Mouse (Mus musculus) heart, embryonic 12.5 days (tissue): ENCODE measurements around the gene Fchsd2. TPM values are rescaled to one million over a fixed set of nuclear protein-coding genes. Genes with fewer than 3 reads are reported as not detected.

Experiments
- ATAC-seq: fragments of 200-750 bp; cut with Nextera tagmentation; 2 replicates; pipeline ENCODE4 v1.8.0; 2017; ENCODE audit warnings: moderate TSS enrichment, moderate library complexity; ENCODE audit not compliant: insufficient number of reproducible peaks, low FRiP score
- H3K27ac ChIP-seq: fragments of 300-500 bp; sonication (generic); 2 replicates; pipeline ENCODE4 v1.5.1; 2016; ENCODE audit warnings: mild to moderate bottlenecking, moderate library complexity; ENCODE audit not compliant: poor library complexity, severe bottlenecking
- H3K27me3 ChIP-seq: fragments of 300-500 bp; sonication (generic); replicated peaks from 2 replicates; pipeline ENCODE4 v1.6.1; 2016; ENCODE audit warnings: mild to moderate bottlenecking, moderate library complexity
- H3K36me3 ChIP-seq: fragments of 300-500 bp; sonication (generic); 2 replicates; pipeline ENCODE4 v1.6.1; 2016; ENCODE audit warnings: mild to moderate bottlenecking, moderate library complexity
- H3K4me1 ChIP-seq: fragments of 300-500 bp; sonication (generic); replicated peaks from 2 replicates; pipeline ENCODE4 v1.6.1; 2016; ENCODE audit warnings: mild to moderate bottlenecking
- H3K4me2 ChIP-seq: fragments of 300-500 bp; sonication (generic); 2 replicates; pipeline ENCODE4 v1.6.1; 2016; ENCODE audit warnings: mild to moderate bottlenecking, moderate library complexity
- H3K4me3 ChIP-seq: fragments of 300-500 bp; sonication (generic); 2 replicates; pipeline ENCODE4 v1.5.1; 2016; ENCODE audit warnings: mild to moderate bottlenecking
- H3K9ac ChIP-seq: fragments of 300-500 bp; sonication (generic); 2 replicates; pipeline ENCODE4 v1.6.1; 2016; ENCODE audit warnings: mild to moderate bottlenecking, moderate library complexity
- H3K9me3 ChIP-seq: fragments of 300-500 bp; sonication (generic); replicated peaks from 2 replicates; pipeline ENCODE4 v1.6.1; 2016; ENCODE audit warnings: mild to moderate bottlenecking, moderate library complexity
- WGBS: fragments of 180-500 bp; shearing (Covaris S2); methylation state at CpG from one replicate; pipeline ENCODE4 v1.1.7; 2016; 5-methylcytosine and 5-hydroxymethylcytosine counted together
- polyA plus RNA-seq: library from polyadenylated mRNA; unstranded; fragments of >200 nt; fragmentation: Nextera tagmentation; extraction: Ambion mirVana; gene quantifications from 2 replicates; pipeline ENCODE4 v1.2.1, GENCODE M21; 2016

Fchsd2 gene
- polyA plus RNA-seq, 1 experiment from 2014 or later: 18.7 TPM

- H3K36me3 ChIP-seq: no peaks in the 10 kb centered on the region
- H3K4me3 ChIP-seq: no peak overlapping the region
- 60% methylated on average over 3 of the region's 3 CpGs for WGBS
- H3K9ac ChIP-seq: no peak overlapping the region
- no peaks in the 10 kb centered on the region for H3K27me3 ChIP-seq
- no peaks in the 10 kb centered on the region for H3K9me3 ChIP-seq
- no peak overlapping the region for H3K27ac ChIP-seq
- H3K4me2 ChIP-seq: no peak overlapping the region
- H3K4me1 ChIP-seq: peaks cover 8% of the 10 kb centered on the region
- no peak for ATAC-seq
These were observed 7.3 kb downstream of the Fchsd2 start for GRCm38 (mm10) chr7:101099981-101100380.

- Histone ChIP-seq H3K9ac (no peak overlapping the region), H3K4me3 (no peak overlapping the region), H3K4me1 (no peaks in the 10 kb centered on the region; the same call in 1 of the 2 replicates), H3K36me3 (no peaks in the 10 kb centered on the region), H3K27ac (no peak overlapping the region), H3K27me3 (no peaks in the 10 kb centered on the region), H3K9me3 (no peaks in the 10 kb centered on the region), H3K4me2 (no peak overlapping the region)
- 66% methylated on average over 10 of the region's 10 CpGs for WGBS
- no peak; the same call in 1 of the 2 replicates for ATAC-seq
These were observed 8.6 kb downstream of the Fchsd2 start for GRCm38 (mm10) chr7:101101156-101101691.

GRCm38 (mm10) chr7:101106666-101107065 is 14.0 kb downstream of the Fchsd2 start:
- Histone ChIP-seq H3K36me3 (peaks cover 11% of the 10 kb centered on the region), H3K4me2 (no peak overlapping the region), H3K27me3 (no peaks in the 10 kb centered on the region), H3K9me3 (no peaks in the 10 kb centered on the region), H3K4me1 (peaks cover 15% of the 10 kb centered on the region), H3K4me3 (no peak overlapping the region), H3K9ac (no peak overlapping the region), H3K27ac (no peak overlapping the region)
- ATAC-seq: no peak
- 47% methylated on average over 2 of the region's 2 CpGs for WGBS

GRCm38 (mm10) chr7:101107073-101107810 is 14.6 kb downstream of the Fchsd2 start:
- Histone ChIP-seq H3K27me3 (no peaks in the 10 kb centered on the region), H3K4me1 (peaks cover 15% of the 10 kb centered on the region), H3K9me3 (no peaks in the 10 kb centered on the region), H3K4me3 (peak overlapping the region; percentile 95), H3K27ac (peak overlapping the region; percentile 24), H3K4me2 (peak overlapping the region; percentile 87), H3K9ac (peak overlapping the region; percentile 89), H3K36me3 (peaks cover 13% of the 10 kb centered on the region)
- WGBS: 19% methylated on average over 5 of the region's 5 CpGs
- ATAC-seq: no peak

- Histone ChIP-seq H3K9me3 (no peaks in the 10 kb centered on the region), H3K4me1 (peaks cover 15% of the 10 kb centered on the region), H3K9ac (peak overlapping the region; percentile 89), H3K4me2 (peak overlapping the region; percentile 87), H3K27ac (peak overlapping the region; percentile 99), H3K4me3 (peak overlapping the region; percentile 95), H3K36me3 (peaks cover 16% of the 10 kb centered on the region), H3K27me3 (no peaks in the 10 kb centered on the region)
- under 1% methylated on average over 40 of the region's 75 CpGs for WGBS
- ATAC-seq: peak; percentile 90
These were observed 15.4 kb downstream of the Fchsd2 start for GRCm38 (mm10) chr7:101107968-101108652.

GRCm38 (mm10) chr7:101108653-101109005 is 16.0 kb downstream of the Fchsd2 start:
- Histone ChIP-seq H3K9ac (peak overlapping the region; percentile 89), H3K27me3 (no peaks in the 10 kb centered on the region), H3K27ac (peak overlapping the region; percentile 99), H3K4me1 (peaks cover 15% of the 10 kb centered on the region), H3K36me3 (peaks cover 20% of the 10 kb centered on the region), H3K4me3 (peak overlapping the region; percentile 95), H3K9me3 (no peaks in the 10 kb centered on the region), H3K4me2 (peak overlapping the region; percentile 87)
- WGBS: 0% methylated on average over 12 of the region's 35 CpGs
- peak; percentile 86 for ATAC-seq

- Histone ChIP-seq H3K36me3 (peaks cover 20% of the 10 kb centered on the region), H3K9ac (peak overlapping the region; percentile 89), H3K4me3 (peak overlapping the region; percentile 95), H3K27ac (peak overlapping the region; percentile 99), H3K4me1 (peaks cover 15% of the 10 kb centered on the region), H3K4me2 (peak overlapping the region; percentile 87), H3K27me3 (no peaks in the 10 kb centered on the region), H3K9me3 (no peaks in the 10 kb centered on the region)
- peak; percentile 19 for ATAC-seq
- under 1% methylated on average over 46 of the region's 47 CpGs for WGBS
These were observed 16.6 kb downstream of the Fchsd2 start for GRCm38 (mm10) chr7:101109006-101109855.

GRCm38 (mm10) chr7:101109856-101110350 is 17.2 kb downstream of the Fchsd2 start:
- peak overlapping the region; percentile 87 for H3K4me2 ChIP-seq
- ATAC-seq: no peak
- H3K27me3 ChIP-seq: no peaks in the 10 kb centered on the region
- peak overlapping the region; percentile 95 for H3K4me3 ChIP-seq
- H3K9ac ChIP-seq: peak overlapping the region; percentile 89
- WGBS: 12% methylated on average over 8 of the region's 8 CpGs
- H3K36me3 ChIP-seq: peaks cover 20% of the 10 kb centered on the region
- H3K4me1 ChIP-seq: peaks cover 15% of the 10 kb centered on the region
- H3K27ac ChIP-seq: peak overlapping the region; percentile 99
- H3K9me3 ChIP-seq: no peaks in the 10 kb centered on the region

- H3K9ac ChIP-seq: no peak overlapping the region
- peaks cover 5% of the 10 kb centered on the region; the same call in 1 of the 2 replicates for H3K4me1 ChIP-seq
- H3K4me2 ChIP-seq: no peak overlapping the region
- no peaks in the 10 kb centered on the region for H3K9me3 ChIP-seq
- ATAC-seq: no peak
- no peak overlapping the region for H3K4me3 ChIP-seq
- H3K27ac ChIP-seq: no peak overlapping the region
- peaks cover 53% of the 10 kb centered on the region for H3K36me3 ChIP-seq
- no peaks in the 10 kb centered on the region for H3K27me3 ChIP-seq
- WGBS: 86% methylated on average over 3 of the region's 3 CpGs
These were observed 20.7 kb downstream of the Fchsd2 start for GRCm38 (mm10) chr7:101113410-101113809.

- Histone ChIP-seq H3K4me3 (no peak overlapping the region), H3K4me1 (peaks cover 5% of the 10 kb centered on the region; the same call in 1 of the 2 replicates), H3K27me3 (no peaks in the 10 kb centered on the region), H3K36me3 (peaks cover 57% of the 10 kb centered on the region), H3K4me2 (no peak overlapping the region), H3K27ac (no peak overlapping the region), H3K9me3 (no peaks in the 10 kb centered on the region), H3K9ac (no peak overlapping the region)
- WGBS: 85% methylated on average over 1 of the region's 1 CpGs
- ATAC-seq: no peak
These were observed 21.7 kb downstream of the Fchsd2 start for GRCm38 (mm10) chr7:101114328-101114727.
